Mouse (Mus musculus): ENCODE measurements at regions not wholly inside any gene's neighbourhood (a gene's known extent, or its start where the extent isn't known, plus 50 kb on each side); places are given as distances from the start of the nearest gene placed in this dataset.

DNA sequence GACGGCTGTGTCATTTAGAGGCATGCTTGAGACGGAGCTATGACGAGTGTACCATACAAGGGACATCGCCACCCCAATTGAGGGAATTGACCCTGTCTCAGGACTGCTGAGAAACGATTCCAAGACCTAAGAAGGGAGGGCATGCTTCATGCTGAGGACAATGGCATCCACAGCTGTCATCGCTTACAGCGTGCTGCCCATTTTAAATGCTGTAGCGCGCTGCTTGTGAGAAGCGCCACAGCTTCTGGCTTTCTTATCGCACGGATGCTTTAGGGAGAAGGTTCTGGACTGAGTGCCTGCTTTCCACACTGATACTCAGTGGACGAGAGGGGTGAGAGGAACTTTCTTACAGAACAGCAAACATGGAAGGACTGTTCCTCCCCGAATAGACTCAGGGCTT, 357.8 kb upstream of the Arglu1 start:
- no peak for DNase-seq (ENCODE audit: low spot score in 2 of 2)

DNA sequence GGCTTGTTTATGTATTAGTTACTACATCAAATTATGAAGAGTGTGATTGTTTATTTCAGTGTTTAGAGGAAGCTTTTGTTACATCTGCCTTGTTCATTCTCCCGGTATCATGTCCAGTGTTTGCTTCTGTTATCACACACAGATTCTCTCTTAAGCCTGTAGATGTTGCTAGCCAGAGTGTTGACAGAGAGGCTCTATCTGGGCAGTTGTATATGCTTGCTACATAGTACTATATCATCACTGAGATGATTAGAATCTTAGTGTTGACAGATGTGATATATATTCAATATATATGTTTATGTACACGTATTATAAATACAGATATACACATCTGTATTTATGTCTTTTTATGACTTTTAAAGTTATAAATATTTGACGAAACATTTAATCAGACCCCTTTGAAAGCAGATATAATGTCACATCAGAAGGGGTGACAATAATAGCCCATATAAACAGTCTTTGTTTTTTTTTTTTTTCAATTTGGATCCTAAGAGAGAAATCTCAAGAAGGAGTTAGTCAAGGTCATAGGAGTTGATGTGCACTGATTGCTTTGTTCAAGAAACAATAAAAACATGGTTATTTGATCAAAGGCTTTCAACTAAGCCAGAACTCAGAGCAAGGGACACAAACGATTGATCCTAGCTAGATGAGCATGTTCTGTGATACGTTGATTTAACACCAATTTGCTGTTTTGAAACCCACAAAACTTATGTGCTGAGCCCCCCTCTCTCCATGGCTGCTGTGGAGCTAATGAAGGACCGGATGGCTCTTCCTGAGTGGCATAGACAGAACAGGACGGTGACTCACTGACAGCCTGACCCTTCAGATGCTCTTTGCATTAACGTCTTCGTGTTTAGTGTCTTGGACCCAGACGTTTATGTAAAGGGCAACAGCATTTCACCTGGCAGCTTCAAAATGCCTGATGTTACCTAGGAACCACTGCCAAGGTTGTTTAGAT, 352.8 kb upstream of the Arglu1 start:
- DNase-seq (ENCODE audit: low spot score in 2 of 2): no peak

DNA sequence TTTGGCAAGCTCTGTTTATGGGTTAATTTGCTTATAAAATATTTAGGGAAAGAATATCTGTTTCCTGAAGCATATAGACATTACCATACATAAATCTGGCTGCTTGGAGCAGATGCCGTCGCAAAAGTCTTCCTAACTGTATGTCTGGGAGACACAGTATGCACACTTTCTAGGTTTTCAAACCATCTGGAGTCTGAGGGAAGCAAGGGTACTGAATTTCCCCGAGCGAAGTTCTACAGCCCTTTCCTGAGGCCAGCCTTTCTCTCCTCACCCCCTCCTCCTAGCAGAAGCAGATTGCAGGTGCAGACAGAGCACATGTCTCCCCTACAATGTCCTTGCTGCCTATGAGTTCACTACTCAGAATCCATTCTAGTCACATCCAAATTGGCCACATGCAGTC, 338.8 kb upstream of the Arglu1 start:
- DNase-seq (ENCODE audit: low spot score in 2 of 2): peak in 1 of 2 experiments; percentile 7

DNA sequence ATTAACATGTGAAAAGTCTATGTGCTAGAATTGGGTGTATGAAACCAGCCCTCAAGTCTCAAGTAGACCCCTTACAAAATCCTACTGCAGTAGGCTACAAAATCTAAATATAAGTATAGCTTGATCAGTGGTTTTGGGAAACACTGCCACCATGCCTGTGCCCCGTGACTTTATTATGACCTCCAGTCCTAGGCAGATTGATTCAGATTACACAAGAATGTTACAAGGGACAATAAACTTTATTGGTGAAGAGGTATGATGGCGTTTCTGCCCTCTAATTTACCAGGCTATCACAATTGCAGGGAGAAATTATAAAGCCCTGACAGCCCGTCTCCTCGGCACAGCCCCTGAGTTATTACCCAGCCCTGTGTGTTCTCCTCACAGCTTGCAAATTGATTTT, 337.4 kb upstream of the Arglu1 start:
- no peak for DNase-seq (ENCODE audit: low spot score in 2 of 2)

DNA sequence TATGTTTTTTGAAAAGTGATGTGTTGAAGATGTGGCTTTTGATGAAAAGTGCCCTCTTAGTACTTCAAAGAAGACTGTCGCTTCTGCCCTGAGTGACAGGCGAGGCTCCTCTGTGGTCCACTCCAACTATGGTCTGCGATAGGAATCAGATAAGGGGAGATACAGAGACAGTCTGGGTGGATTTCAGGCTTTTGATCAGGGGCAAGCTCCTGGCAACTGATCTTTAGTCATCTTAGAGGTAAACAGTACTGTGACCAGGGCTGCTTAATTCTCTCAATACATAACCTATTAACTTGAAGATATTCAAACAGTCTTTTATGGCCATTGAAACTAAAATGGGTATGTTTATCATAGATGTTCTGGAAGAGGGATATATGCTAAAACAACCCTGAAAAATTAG, 335.6 kb upstream of the Arglu1 start:
- DNase-seq (ENCODE audit: low spot score in 2 of 2): no peak

DNA sequence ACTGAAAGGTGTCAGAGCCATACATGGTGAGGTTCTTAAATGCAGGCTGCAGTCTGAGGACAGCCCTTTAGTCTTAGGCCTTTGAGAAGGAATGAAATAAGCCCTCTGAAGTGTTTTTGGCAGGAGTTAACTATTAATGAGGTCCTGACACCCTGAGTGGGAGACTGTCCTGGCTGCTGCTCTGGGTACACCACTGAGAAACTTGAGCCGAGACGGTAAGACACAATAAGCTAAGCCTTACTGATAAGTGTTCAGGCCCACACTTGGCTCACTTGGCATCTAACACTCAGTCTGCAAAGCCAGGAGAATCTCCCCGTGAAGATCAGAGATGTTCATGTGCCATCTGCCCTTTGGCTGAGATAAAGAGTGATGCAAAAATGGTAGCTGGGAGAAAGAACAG, 335.1 kb upstream of the Arglu1 start:
- no peak for DNase-seq (ENCODE audit: low spot score in 2 of 2)

DNA sequence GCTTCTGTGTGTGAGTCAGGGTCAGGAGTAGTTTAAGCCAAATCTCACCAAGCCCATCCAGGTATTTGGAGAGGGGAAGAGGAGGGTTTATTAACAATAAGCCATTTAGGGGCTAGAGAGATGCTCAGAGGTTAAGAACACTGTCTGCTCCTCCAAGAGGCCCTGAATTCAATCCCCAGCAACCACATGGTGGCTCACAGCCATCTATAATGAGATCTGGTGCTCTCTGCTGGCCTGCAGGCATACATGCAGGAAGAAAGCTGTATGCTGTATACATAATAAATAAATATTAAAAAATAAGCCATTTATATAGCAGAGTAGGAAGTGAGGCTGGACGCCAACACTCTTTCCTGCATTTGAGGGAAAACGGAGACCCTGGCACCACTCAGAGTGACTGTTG, 330.4 kb upstream of the Arglu1 start:
- DNase-seq (ENCODE audit: low spot score in 2 of 2): no peak

DNA sequence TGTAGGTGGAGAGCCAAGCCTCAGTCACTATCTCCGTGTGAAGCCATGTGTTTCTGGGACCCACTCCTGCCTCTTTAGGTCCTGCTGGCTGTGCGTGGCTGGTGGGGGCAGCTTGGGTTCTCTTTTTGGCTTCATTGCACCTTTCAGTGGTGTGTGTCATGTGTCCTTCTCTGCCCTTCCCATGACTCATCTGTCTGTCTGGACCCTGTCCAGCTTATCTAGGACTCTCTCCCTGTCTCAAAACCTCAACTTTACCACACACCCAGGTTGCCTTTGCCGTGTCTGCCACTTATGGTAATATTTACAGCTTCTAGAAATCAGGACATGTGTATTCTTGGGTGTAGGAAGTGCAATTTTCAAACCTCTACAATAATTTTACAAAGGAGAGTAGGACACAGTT, 329.9 kb upstream of the Arglu1 start:
- no peak for DNase-seq (ENCODE audit: low spot score in 2 of 2)

DNA sequence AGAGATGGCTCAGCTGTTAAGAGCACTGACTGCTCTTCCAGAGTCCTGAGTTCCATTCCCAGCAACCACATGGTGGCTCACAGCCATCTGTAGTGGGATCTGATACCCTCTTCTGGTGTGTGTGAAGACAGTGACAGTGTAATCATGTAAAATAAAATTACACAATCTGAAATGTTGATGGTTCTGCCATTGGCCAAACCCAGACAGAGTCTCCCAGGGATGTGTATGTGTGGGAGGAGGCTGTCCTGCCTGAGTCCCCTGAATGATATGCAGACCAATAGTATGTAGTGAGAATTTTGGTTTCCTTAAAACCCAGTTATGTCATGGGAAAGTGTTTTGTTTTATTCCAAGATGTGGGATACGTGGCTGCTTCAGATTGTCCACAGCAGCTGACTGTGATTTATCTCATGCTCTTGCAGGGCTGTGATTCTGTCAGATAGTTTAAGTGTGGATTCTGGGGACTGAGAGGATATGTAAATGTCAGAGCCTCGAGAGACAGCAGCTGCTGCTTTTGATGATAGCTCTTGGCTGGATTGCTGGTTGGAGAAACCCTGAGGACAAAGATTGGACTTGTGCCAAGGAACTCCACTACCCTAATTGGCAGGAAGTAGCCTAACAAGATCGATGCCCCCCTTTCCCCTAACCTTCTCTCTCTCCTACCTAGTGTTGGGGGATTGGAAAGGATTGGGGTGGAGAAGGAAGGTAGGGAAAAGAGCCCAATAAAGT, 321.6 kb upstream of the Arglu1 start:
- no peak for DNase-seq (ENCODE audit: low spot score in 2 of 2)

DNA sequence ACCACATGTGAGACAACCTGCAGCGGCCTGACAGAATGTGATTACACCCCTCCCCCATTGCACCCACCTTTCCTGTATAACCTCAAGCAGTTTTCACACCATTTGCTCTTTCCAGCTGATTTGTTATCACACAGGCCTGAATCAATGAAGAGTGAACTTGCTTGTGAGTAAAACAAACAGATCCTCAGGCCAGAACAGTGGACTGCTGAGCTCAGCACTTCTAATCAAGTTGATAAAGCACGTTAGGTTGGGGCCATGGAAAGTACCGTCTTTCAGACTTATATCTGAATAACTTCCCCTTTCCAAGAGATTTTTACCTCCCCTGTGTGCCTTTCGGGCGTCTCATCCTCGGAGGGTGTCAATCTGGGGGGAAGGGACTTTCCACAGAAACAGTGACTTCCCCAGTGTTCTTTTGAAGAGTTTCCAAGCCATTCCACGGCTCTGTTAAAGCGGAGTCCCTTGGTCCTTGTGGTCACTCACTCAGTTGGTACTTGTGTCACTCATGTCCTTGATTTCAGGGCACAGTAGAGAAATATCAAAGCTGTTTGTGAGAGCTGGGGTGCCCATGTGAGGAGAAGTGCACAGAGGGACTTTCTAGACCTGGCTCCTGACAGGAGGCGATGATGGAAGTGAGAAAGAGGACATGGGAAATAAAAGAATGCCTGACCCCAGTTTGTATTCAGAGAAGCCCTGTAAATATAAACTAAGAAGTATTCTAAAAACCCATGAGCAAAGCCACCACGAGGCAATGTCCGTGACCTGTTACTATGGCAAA, 317.9 kb upstream of the Arglu1 start:
- DNase-seq (ENCODE audit: low spot score in 2 of 2): no peak

DNA sequence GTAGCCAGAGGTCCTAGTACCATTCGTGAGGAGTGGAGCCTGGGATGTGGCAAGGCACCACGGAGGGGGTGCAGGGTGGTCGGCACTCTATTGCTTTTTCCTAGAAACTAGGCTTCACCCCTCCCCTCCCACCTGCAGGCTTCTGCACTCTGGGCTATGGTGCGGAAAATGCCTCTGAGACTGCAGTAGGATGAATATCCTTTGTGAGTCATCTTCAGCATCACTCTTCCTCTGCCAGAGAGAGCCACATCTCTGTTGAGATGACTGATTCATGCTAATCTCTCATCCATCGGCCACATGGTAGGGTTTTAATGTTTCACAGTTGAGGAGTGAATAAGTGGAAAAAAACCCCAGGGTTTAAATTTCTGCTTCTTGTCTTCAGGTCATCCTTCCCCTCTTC, 309.6 kb upstream of the Arglu1 start:
- DNase-seq (ENCODE audit: low spot score in 2 of 2): peak; percentile 27

DNA sequence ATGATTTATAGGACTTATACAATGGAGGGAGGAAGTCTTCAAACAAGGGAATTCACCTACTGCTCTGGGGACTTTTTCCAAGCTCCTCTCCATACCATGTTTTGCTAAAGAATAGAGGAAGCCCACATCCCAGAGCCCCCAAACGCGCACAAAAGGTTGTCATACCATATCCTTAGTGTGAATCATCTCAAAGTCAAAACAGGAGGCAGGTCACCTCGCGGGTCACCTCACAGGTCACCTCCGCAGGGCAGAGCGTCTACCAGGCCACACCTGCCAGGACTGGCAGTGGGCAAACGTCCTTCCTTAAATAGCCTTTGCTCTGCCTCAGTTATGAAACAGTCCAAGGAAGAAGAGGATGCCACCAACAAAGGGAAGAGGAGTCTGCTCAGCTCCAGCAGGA, 307.3 kb upstream of the Arglu1 start:
- no peak for DNase-seq (ENCODE audit: low spot score in 2 of 2)

DNA sequence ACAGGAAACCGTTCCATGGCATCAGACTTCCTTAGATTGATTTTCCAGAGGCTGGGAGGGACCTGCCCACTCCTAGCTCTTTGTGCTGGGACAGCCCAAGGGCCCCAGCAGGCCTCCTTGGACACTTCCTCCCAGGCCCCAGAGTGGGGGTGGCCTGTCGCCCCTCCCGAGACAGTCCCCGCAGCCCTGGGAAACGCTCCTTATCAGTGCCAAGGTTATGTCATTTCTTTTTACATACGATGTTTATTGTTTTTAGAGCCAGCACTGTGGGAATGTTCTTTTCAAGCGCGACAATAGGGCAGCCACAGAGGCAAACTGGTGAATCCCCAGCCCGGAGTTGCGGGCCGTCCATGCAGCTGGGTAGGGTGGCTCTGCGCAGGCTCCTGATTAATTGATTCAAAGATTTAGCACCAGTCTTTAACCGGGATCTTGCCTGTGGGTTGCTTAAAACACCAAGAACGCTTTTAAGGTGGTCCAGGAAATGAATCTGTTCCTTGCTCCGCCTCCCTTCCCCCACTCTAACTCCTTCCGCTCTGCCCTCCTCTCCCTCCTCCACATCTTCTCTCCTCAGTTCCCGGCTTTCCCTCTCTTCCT, 304.4 kb upstream of the Arglu1 start:
- DNase-seq (ENCODE audit: low spot score in 2 of 2): peak; percentile 39

DNA sequence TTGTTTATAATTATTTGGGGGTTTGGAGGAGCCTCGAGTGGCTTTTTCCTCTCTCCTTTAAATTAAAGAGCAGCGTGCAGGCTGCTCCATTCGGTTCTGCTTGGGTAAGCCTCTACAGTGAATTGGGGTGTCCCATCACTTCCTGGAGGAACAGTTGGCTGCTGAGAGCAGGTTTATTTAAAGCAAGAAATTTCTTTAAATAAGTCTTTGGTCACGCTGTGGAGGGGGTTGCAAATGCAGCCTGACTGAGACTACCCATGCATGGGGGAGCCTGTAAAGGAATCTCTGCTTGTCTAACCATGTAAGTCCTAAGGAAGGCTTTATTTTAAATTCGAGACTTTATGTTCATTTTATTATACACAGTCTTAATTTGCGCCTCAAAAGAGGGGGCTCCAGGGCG, 303.7 kb upstream of the Arglu1 start:
- DNase-seq (ENCODE audit: low spot score in 2 of 2): peak; percentile 40 to 44

DNA sequence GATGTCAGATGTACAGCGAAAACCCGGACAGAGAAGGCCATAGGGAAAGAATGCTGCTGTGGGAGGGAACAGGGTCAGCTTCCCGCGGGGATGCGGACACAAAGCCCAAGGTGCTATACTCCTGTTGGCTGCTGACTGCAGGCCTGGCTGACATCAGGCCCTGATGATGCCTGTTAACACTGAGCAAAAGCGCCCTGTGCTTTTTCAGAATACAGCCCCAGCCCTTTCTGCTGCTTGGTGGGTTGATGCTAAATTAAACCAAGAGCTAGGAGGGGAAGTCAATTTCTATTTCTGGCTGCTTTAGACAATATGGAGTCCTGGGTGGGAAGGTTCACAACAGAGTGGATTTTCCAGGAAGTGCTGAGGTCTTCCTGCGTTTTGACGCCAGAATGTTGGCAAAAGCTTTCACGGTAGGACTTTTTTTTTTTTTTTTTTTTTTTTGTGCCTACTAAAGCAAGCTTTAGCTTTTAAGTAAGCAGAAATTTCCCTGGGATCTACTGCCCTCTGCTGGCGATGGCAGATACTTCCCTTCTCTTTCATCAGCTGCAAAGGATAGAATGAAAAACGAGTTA, 302.2 kb upstream of the Arglu1 start:
- peak; percentile 84 to 91 for DNase-seq (ENCODE audit: low spot score in 2 of 2)

DNA sequence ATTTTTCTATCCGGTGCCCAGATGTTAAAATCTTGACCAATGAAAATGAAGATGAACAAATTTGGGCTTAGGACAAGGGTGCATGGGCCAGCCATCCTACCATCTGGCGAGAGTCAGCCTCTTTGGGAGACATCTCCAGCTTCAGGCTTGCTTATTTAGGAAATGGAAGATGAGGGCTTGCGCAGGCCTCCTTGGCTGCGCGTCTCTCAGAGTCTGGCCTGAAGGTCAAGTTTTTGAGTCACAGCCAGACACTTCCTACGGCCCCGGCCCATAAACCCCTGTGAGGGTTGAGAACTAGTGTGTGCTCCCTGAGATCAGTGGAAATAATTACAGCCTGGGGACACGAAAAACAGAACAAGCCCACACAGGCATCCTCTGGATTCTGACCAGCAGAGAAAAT, 300.7 kb upstream of the Arglu1 start:
- no peak for DNase-seq (ENCODE audit: low spot score in 2 of 2)

DNA sequence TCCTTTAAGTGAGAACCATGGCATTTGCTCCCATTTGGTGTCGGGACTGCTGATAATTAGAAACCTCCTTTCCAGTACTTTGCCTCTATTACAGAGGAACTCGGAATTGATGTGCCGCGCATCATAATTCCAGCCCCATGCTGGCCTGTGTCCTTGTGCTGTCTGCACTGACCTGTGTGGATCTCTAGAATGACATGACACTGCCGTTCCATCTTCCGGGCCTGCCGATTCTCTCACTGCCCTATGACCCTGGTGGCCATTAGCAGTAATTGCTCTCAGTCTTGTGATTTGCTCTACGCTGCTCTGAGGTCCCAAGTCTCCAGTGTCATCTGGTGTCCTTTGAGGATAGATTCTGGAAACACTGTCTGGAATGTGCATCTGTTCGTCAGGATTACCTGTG, 295.7 kb upstream of the Arglu1 start:
- no peak for DNase-seq (ENCODE audit: low spot score in 2 of 2)

DNA sequence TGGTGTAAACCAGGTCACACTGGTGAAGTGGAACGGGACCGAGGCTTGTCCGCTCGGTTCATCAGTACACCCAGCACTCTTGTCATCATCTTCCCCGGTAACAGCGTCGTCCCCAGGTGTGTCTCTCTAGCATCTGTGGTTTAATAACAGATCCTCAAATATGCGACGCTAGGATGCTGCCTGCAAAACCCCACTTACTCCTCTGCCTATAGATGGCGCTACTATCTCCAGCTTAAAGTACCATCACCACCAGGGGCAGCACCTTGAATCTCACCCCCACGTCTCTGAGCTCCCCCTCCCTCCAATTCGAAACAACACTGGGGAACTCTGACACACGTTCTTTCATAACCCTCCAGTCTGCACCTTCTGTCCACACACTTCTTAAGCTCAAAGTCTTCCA, 295.1 kb upstream of the Arglu1 start:
- no peak for DNase-seq (ENCODE audit: low spot score in 2 of 2)

DNA sequence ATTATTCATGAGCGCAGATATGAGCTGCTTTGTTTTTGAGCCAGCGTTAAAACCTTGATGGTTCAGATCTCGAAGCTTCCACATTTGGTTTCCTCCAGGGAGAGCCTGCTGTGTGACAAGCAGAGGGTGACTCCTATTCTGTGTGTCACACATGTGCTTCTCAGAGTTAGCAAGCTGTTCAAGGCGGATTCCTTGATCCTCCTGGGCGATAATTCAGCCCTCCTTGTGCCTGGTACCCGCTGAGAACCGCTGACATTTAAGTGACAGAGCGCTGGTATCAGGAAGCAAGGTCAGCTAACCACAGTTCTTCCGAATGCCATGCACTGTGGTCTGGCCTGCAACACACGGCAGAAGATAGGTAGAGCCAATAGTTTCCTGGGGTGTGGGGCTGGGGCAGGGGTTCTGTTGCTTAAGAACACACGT, 294.5 kb upstream of the Arglu1 start:
- DNase-seq (ENCODE audit: low spot score in 2 of 2): no peak

DNA sequence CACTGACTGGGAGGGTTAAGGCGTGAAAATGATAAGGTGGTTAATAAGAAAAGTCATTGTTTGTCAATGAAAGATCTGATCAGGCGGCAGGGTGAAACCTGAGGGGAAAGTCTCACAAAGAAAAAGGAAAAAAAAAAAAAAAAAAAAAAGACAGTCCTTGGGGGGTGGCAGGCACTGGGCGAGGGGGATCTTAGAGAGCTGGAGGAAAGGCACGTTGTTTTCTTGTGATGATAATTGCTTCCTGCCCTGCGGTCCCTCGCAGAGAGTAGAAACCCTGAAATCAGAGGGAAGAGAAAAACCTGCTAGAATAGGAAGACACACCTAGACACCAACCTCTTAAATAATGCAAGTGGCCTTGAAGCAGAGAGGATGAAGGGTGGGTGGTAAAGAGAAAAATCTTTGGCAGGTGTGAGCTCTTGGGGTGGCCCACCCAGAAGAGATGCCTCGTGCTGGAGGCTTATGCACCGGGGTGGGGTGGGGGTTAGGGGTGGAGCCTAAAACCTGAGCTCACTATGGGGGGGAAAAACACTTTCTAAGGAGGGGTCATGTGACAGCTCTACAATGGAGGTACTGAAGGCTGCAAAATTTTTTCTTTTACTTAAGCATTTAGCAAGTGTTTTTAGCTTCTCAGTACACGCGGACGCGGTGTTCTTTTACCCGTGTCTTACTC, 294.0 kb upstream of the Arglu1 start:
- DNase-seq (ENCODE audit: low spot score in 2 of 2): no peak

DNA sequence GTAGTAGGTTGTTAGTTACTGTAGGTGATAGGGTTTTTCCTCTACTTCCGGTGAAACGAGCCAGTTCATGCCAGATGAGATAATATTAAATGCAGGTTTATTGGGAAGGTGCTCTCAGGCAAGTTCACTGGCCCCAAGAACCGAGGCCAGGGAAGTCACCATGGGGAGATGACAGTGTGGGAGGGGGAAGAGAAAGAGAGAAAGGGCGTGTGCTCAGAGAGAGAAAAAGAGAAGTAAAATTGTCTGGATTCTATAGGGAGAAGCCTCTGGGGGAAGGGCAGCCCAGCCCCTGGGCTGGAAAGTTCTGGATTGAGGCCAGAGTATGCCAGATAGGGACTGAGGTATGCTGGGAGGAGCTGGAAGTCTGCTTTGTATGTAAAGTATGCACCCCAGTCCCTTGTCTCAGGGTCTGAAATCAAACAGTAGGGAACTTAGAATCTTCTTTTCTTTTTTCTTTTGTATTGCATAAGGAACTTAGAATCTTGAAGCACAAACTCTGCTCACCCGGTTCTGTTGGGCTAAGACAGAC, 292.9 kb upstream of the Arglu1 start:
- DNase-seq (ENCODE audit: low spot score in 2 of 2): no peak
